9 mouse cellular contexts compared by ENCODE assay signal in genomic region chr15:87097206-87097605, GRCm38 (mm10).
"Had no signal": no experiment of that assay in that cellular context is flagged by ENCODE, and none has a peak within 500 bp of the region (broad histone marks: within the 10 kb centered on the region; RNA-seq: fewer than 3 reads in every experiment).

No protein-coding gene starts in this region.

- DNase-seq: lung, adult 18-20 months; lung, embryonic 14.5 days; lung, postnatal 10 days; lung, postnatal 4 days; midbrain, embryonic 14.5 days; right cerebral cortex, postnatal 14 days; thymus, adult 18-20 months; thymus, postnatal 14 days; thymus, postnatal 36 days had no signal
